Mouse (Mus musculus): ENCODE measurements around the gene Olfr1425. TPM values are rescaled to one million over a fixed set of nuclear protein-coding genes. Genes with fewer than 3 reads are reported as not detected.

Gene Olfr1425
- polyA plus RNA-seq, 1 experiment from 2014 or later: not detected

Other genes with a start within 250 kb of the Olfr1425 start
- gene Olfr1417, start 238.5 kb downstream of the Olfr1425 start, polyA plus RNA-seq (2015; fragmentation: Nextera tagmentation; extraction: Ambion mirVana): not detected in 2 replicates
- gene Olfr1418, start 216.7 kb downstream of the Olfr1425 start, polyA plus RNA-seq (2015; fragmentation: Nextera tagmentation; extraction: Ambion mirVana): not detected in 2 replicates
- gene Olfr1419, start 202.6 kb downstream of the Olfr1425 start, polyA plus RNA-seq (2015; fragmentation: Nextera tagmentation; extraction: Ambion mirVana): not detected in 2 replicates
- gene Olfr1420, start 191.2 kb downstream of the Olfr1425 start, polyA plus RNA-seq (2015; fragmentation: Nextera tagmentation; extraction: Ambion mirVana): 0.12 TPM in 1 of 2 replicates, not detected in the other
- gene Patl1, start 165.3 kb downstream of the Olfr1425 start, polyA plus RNA-seq (2015; fragmentation: Nextera tagmentation; extraction: Ambion mirVana): 19.1 and 21.0 TPM in 2 replicates
- 4.4 TPM in 2 replicates for gene Osbp, start 111.8 kb downstream of the Olfr1425 start, polyA plus RNA-seq (2015; fragmentation: Nextera tagmentation; extraction: Ambion mirVana)
- gene Olfr1423, start 36.4 kb downstream of the Olfr1425 start, polyA plus RNA-seq (2015; fragmentation: Nextera tagmentation; extraction: Ambion mirVana): not detected in 2 replicates
- gene Olfr1424, start 15.0 kb downstream of the Olfr1425 start, polyA plus RNA-seq (2015; fragmentation: Nextera tagmentation; extraction: Ambion mirVana): not detected in 2 replicates
- gene Olfr1426, start 14.3 kb upstream of the Olfr1425 start, polyA plus RNA-seq (2015; fragmentation: Nextera tagmentation; extraction: Ambion mirVana): not detected in 2 replicates
- not detected in 2 replicates for gene Olfr1427, start 25.6 kb upstream of the Olfr1425 start, polyA plus RNA-seq (2015; fragmentation: Nextera tagmentation; extraction: Ambion mirVana)
- not detected in 2 replicates for gene Olfr1428, start 38.2 kb upstream of the Olfr1425 start, polyA plus RNA-seq (2015; fragmentation: Nextera tagmentation; extraction: Ambion mirVana)
- gene Olfr76, start 45.5 kb upstream of the Olfr1425 start, polyA plus RNA-seq (2015; fragmentation: Nextera tagmentation; extraction: Ambion mirVana): not detected in 2 replicates
- gene Olfr1555-ps1, start 92.4 kb upstream of the Olfr1425 start, polyA plus RNA-seq (2015; fragmentation: Nextera tagmentation; extraction: Ambion mirVana): not detected in 2 replicates
- gene Olfr1431, start 122.9 kb upstream of the Olfr1425 start, polyA plus RNA-seq (2015; fragmentation: Nextera tagmentation; extraction: Ambion mirVana): not detected in 2 replicates
- not detected in 2 replicates for gene Olfr1432, start 154.9 kb upstream of the Olfr1425 start, polyA plus RNA-seq (2015; fragmentation: Nextera tagmentation; extraction: Ambion mirVana)
- gene Olfr262, start 163.9 kb upstream of the Olfr1425 start, polyA plus RNA-seq (2015; fragmentation: Nextera tagmentation; extraction: Ambion mirVana): not detected in 2 replicates
- gene Olfr235, start 183.3 kb upstream of the Olfr1425 start, polyA plus RNA-seq (2015; fragmentation: Nextera tagmentation; extraction: Ambion mirVana): not detected in 2 replicates
- not detected in 2 replicates for gene Olfr1434, start 202.1 kb upstream of the Olfr1425 start, polyA plus RNA-seq (2015; fragmentation: Nextera tagmentation; extraction: Ambion mirVana)
- gene Olfr1436, start 221.4 kb upstream of the Olfr1425 start, polyA plus RNA-seq (2015; fragmentation: Nextera tagmentation; extraction: Ambion mirVana): not detected in 2 replicates
- not detected in 2 replicates for gene Olfr1437, start 247.4 kb upstream of the Olfr1425 start, polyA plus RNA-seq (2015; fragmentation: Nextera tagmentation; extraction: Ambion mirVana)